Mouse (Mus musculus): Measurements from ENCODE around the gene Cdk12.

GRCm38 (mm10) chr11:98313790-98314323 lies 111.0 kb downstream of the Cdk12 start:
- TF ChIP-seq GATA1 (IDR thresholded peaks at IDR 0.05; ENCODE audit: borderline replicate concordance, low read length): no peak
- TF ChIP-seq FLI1 (IDR thresholded peaks at IDR 0.05; ENCODE audit: low read length): no peak
